Mouse (Mus musculus): ENCODE data around the gene Ndufa13. TPM values are rescaled to one million over a fixed set of nuclear protein-coding genes. Genes with fewer than 3 reads are reported as not detected.

Ndufa13 gene
- total RNA-seq, 2 experiments from 2014 or later = 236 to 268 TPM

DNA sequence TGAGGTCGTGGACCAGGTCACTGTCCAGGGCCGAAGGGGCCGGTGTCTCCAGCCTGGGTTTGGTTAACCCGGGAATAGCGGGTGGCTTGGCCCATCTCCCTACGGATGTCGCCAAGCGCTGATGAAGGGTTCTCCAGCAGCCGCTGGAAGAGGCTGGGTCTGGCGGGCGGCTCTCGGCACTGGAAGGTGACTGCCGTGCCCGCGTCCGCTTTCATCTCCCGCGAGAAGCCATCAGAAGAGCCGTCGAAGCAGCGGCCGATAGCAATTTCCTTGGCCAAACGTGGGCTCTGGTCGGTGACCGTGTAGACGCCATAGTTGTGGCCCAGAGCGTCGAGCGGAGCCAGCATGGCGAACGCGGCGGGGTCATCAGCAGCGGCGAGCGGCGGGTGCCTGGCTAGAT is 21.5 kb downstream of the Ndufa13 start:
- DNase-seq = no peak

- no peak for DNase-seq
Measured at GRCm38 (mm10) chr8:69879678-69880077, 22.7 kb downstream of the Ndufa13 start.

- DNase-seq = peak; percentile 58
Measured at GRCm38 (mm10) chr8:69877992-69878391, 24.4 kb downstream of the Ndufa13 start.

GRCm38 (mm10) chr8:69877396-69877795 is 25.0 kb downstream of the Ndufa13 start:
- DNase-seq = no peak

DNA sequence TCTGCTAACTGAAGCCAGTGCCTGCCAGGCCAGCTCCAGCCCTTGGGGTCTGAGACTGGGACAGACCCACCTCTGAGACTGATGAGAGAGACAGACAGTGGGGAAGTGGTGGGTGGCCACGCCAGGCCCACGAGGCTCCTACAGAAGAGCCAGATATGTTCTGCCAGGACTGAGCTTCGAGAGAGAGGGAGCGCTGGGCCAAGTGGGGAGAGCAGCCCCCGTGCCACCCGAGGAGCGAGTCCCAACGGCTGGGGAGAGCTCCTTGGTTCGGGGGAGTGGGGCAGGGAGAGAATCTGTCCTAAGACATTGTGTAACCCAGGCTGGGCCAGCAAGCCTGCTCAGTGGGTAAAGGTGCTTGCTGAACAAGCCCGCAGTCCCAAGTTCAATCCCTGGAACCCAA is 25.4 kb downstream of the Ndufa13 start:
- no peak for DNase-seq

DNA sequence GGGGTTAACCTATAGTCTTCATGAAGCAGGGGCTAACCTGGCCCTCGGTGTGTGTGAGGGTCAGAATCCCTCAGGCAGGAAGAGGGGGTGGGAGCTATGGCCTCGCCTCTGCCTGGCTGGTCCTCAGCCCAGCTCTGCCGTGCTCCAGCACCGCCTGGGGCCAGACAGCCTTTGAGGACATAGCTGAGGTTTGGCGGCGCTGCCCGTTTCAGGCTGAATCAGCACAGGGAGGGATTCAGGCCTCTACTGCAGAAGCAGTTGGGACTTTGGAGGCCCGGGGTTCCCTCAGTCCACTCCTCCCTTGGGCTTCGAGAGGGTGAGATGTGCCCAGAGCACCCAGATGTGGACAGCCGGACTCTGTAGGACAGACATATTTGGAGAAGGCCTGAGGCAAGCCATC is 26.3 kb downstream of the Ndufa13 start:
- DNase-seq = peak; percentile 41

GRCm38 (mm10) chr8:69874654-69875053 is 27.7 kb downstream of the Ndufa13 start:
- peak; percentile 63 for DNase-seq

- DNase-seq = peak; percentile 81
Measured at GRCm38 (mm10) chr8:69874155-69874554, 28.2 kb downstream of the Ndufa13 start.

DNA sequence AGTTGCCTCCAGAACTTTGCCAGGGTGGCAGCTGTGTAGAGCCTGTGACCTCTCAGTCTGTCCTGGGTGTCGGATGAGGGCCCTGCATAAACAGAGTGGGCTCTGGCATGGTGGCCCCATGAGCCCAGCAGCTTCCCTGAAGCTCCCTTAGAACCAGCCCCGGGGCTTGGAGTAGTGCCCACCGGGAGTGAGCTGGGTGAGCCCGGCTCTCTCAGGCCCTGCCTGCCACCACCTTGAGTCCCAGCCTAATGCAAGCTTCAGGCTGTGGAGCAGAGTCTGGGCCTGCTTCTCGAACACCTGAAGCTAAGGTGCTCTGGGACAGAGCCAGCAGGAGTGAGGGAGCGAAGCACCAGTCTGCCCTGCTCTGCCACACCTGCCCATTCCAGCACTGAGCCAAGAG is 31.5 kb downstream of the Ndufa13 start:
- no peak for DNase-seq

GRCm38 (mm10) chr8:69870003-69870765 is 32.2 kb downstream of the Ndufa13 start:
- no peak for DNase-seq

DNA sequence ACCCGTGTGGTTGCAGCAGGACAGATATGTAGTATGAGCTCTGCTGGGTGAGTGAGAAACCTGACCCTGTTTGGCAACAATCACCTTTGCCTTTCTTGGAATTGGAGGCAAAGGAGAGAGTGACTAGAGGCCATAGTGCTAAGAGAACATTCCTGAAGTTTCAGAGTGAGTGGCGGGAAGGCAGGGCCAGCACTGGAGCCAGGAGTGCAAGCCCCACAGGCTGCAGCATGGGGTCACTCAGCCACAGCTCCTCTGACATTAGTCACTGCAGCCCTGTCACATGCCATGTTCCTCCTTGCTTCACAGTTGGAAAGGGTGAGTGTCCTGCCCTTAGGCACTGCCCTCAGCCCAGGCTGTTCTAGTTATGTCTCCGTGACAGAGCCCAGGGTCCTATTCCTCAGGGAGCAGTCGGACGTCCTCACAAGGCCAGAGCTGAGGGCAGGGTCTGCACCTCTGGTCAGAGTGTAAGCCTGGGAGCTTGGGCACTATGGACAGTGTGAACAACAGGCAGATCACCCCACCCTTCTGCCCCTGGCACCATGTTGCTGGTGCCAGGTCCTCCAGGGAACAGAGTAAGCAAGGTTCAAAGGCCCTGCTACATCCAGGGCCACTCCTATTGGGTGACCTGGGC is 34.5 kb downstream of the Ndufa13 start:
- DNase-seq = no peak

DNA sequence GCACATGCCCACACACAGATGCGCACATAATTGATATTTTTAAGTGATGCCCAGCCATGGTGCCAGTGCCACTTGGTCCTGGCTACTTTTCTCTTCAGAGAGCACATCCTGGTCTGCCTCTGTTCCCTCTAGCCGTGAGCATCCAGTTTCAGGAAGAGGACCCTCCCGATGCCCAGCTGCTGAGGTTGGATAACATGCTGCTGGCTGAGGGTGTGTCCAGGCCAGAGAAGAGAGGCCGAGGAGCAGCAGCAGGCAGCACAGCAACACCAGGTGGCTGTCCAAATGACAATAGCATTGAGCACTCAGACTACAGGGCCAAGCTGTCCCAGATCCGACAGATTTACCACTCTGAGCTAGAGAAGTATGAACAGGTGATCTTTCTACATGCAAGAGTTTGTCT is 38.2 kb downstream of the Ndufa13 start:
- DNase-seq = no peak

- no peak for DNase-seq
Measured at GRCm38 (mm10) chr8:69863387-69864020, 38.9 kb downstream of the Ndufa13 start.

- no peak for DNase-seq
Measured at GRCm38 (mm10) chr8:69861251-69861650, 41.1 kb downstream of the Ndufa13 start.

DNA sequence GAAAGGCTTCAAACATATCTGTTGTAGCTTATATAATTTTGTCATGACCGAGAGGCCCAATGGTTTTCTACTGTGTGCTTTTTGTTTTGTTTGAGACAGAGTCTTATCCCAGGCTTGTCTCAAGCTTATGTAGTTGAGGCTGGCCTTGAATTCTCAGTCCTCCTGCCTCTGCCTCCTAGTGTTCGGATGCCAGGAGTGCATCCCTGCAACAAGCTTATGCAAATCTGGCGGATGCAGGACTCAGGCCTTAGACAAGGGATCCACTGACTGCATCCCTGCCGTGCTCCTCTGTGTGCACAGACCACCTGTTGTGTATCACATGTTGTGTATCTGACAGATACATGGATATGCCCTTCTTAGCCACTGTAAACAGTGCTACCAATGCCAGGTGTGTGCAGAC is 41.6 kb downstream of the Ndufa13 start:
- no peak for DNase-seq

- no peak for DNase-seq
Measured at GRCm38 (mm10) chr8:69853869-69854268, 48.5 kb downstream of the Ndufa13 start.

- no peak for DNase-seq
Measured at GRCm38 (mm10) chr8:69850926-69851506, 51.3 kb downstream of the Ndufa13 start.

- no peak for DNase-seq
Measured at GRCm38 (mm10) chr8:69849899-69850298, 52.5 kb downstream of the Ndufa13 start.

GRCm38 (mm10) chr8:69848951-69849350 is 53.4 kb downstream of the Ndufa13 start:
- DNase-seq = no peak

DNA sequence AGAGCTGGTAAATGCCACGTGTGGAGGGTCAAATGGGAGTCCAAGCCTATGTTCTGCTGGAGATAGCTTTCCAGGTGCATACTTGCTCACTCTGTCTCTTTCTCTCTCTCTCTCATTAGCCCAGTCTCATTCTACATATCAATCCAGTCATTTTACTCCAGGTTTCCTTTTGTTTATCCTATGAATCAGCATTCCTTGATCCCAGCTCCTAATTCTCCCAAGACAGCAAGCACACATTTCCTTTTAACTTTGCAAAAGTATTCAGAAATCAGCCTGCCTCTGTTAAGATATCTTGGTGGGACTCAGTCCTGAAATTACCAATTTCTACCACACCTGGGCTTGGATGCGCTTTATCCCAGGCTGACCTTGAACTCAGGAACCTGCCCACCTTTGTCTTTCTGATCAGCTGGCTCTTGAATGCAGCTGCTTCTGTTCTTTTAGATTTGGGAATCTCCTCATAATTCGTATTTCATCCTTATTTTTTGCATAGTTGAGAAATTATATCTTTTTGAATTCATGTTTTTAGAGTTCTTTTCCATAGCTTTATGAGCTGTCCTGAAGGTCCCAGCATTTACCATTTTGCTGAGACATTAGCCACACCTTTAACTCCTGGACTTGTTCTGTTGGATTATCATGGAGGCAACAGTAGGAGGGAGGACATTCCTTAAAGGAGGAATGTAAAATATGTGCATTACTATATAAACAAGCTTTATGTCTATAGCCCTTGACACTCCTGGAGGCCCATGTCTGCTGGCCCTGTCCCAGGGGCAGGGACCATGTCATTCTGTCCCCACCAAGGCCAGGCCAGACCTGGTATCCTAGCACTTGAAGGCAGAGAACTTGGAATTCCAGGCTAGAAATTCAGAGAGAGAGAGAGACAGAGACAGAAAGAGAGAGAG is 54.9 kb downstream of the Ndufa13 start:
- DNase-seq = no peak
